Mouse (Mus musculus): Measurements from ENCODE around the gene Nrtn.
A peak's percentile ranks its signal among the peaks of the same experiment; 100 is the strongest.

Nrtn gene

GRCm38 (mm10) chr17:56761991-56762410 lies 4.7 kb upstream of the Nrtn start:
- peak; percentile 86 to 93 for DNase-seq

GRCm38 (mm10) chr17:56761077-56761476 lies 3.7 kb upstream of the Nrtn start:
- DNase-seq, result peak in 1 of 2 experiments; percentile 34

DNA sequence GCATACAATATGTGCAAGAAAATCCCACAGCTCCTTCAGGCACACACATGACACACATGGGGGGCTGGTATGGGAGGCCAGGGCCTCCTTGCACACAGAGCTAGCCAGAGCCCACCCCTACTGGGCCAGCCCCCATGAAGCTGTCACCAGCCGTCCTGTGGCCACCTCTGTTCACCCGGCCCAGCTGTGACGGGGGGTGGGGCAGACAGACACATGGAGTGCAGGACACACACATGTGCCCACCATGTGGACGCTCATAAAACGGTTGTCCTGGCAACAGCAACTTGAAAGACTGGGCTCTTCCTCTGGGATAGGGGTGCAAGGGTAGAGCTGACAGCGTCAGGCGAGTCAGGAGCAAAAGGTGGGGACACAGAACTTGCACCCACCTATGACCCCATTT lies 1.9 kb upstream of the Nrtn start:
- DNase-seq, result no peak

- peak; percentile 52 to 68 for DNase-seq
Measured at GRCm38 (mm10) chr17:56758132-56758531, 802 bp upstream of the Nrtn start.

DNA sequence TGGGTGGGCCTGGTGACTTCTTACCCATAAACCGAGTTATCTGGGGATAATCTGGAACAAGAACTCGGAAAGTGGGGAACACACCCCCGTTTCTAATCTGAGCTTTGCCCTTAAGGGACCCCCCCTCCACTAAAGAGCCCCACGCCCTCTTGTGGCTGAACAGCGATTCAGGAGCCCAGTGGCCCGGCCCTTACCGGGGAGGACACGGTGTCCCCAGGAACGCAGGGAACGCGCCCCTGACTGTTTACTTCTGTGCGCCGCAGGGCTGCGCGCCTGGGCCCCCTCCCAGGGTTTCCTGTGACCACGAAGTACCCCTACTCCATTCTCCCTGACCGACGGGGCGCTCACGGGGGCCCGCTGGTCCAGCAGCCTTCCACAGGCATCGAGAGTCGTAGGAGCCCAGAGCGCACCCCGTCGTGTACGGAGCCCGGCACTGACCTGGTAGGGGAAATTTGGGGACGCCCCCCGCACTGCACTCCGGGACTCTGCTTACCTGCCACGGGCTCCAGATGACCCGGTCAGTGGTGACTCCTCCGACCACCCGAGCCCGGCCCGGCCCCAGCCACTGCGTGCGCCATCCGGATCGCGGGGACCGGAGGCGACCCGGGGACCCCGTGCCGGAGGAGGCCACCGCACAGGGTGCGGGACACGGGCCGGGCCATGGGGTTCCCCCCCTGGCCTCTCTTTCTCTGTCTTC lies 479 bp downstream of the Nrtn start:
- no peak for DNase-seq

DNA sequence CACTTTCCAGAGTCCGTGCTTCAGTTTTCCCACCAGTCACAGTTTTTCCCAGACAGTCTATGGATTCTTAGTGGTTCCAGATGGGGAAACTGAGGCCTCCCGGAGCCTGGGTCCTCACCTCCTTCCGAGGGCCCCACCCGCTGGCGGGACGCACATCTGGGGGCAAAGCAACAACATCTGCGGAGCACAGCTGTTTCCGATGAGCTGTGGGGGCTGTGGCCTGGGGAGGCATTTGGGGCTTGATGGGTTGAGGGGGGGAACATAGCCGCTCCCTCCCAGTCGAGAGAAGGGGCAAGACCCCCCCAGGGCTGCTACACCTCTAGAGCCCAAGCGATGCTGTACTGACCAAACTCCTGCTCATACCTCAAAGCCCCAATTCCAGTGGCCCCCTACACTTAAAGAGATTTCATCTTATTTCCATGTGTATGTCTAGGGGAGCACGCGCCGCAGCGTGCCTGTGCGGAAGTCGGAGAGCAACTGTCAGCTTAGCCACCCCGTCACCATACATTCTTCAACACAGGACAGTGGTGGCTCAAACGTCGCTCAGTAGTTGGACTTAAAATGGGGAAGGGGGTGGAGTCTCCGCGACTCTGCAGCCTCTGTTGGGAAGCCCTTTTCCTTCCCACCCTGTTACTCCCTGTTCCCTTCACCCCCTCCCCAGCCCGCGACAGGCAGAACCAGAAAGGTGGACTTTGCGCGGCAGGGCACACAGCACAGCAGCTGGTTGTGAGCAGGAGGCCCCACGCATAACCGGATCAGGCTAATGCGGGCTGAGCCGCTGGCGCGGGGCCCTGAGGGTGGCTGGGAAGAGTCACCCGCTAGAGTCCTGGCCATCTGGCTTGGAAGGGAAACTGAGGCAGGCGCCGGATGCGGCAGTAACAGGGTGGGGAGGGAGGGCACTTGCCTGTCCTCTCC lies 2.8 kb downstream of the Nrtn start:
- no peak for DNase-seq

DNA sequence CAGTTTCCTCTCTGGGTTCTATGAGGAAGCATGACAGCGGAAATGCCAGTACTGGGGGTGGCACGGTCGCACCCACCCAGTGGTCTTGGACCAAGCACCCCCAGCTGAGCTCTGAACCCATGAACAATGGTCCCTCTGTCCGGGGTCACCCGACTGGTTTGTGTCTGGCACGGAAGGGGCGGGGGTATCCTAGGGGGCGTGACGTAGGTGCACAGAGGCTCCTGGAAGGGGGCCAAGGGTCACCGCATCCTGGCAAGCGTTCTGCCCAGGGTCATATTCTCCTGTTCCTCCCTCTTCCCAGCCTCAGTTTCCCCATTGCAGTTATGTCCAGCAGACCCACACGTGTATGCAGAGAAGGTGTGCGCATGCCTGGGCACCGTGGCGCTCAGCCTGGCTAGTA lies 3.9 kb downstream of the Nrtn start:
- no peak for DNase-seq

GRCm38 (mm10) chr17:56751404-56752072 lies 5.8 kb downstream of the Nrtn start:
- DNase-seq, result no peak

DNA sequence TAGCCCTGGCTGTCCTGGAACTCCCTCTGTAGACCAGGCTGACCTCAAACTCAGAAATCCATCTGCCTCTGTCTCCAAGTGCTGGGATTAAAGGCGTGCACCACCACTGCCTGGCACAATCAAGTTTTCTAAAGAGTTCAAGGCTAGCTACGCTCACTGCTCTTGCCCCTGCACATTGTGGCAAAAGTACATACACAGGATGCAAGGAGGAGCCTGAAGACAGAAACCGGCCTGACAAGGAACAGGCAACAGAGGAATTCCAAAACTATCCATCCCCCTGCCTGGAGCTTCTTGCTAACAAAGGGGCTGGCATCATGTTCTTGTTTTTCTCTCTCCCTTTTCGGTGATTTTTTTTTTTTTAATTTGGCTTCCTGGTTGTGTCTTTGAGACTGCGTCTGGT lies 13.2 kb downstream of the Nrtn start:
- no peak for DNase-seq

DNA sequence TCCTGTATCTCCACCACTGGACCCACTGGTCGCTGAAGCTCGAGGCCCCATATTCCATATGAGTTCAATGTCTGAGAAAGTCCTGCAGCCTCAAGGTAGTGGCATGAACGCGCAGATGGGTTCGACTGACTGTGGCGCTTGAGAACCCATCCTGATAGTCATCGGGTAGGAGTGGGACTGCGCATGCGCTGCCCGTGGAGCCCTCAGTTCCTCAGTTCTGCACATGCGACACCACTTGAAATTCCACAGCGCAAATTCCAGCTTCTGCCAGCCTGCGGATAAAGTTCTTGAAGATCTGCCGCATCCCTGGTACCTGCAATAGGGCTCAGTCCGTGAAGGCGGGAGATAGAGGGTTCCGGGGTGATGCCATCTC lies 16.6 kb downstream of the Nrtn start:
- no peak for DNase-seq

- DNase-seq, result no peak
Measured at GRCm38 (mm10) chr17:56740118-56740787, 17.1 kb downstream of the Nrtn start.

DNA sequence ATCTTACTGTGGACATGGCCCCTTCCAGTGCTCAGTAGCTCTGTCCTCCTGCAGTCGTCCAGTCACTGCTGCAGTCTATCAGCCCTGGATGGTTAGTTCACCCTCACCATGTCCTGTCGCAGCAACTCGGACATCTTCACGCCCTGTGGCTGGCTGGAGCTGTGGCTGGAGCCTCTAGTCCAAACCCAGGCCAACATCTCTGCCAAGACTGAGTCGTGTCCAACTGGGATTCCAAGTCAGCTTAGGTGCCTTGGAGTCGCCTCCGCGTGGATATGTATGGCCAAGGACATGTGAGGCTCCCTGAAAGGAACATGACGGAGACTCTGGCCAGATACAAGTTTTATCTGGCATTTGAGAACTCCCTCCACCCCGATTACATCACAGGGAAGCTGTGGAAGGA lies 19.1 kb downstream of the Nrtn start:
- no peak for DNase-seq

GRCm38 (mm10) chr17:56736534-56736933 lies 20.8 kb downstream of the Nrtn start:
- DNase-seq, result no peak

- DNase-seq, result no peak
Measured at GRCm38 (mm10) chr17:56729656-56730055, 27.7 kb downstream of the Nrtn start.

GRCm38 (mm10) chr17:56729151-56729550 lies 28.2 kb downstream of the Nrtn start:
- DNase-seq, result peak; percentile 40 to 57

DNA sequence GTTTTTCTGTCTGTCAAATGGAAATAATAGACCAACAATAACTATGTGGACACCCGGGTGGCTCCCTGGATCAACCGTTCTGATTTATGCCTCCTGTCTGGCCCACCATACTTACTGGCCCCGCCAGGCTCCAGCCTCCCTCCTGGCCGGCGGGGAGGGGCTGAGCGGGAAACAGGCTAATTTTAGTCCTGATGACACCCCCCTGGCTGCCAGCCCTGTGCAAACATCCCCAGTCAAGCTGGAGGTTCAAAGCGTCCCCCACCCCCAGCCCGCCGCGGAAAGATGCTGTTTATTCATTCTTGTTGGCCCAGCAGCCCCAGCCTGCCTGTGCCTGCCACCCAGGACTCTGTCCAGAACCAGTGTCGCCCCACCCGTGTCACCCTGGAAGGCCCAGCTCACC lies 29.2 kb downstream of the Nrtn start:
- peak in 1 of 2 experiments; percentile 9 for DNase-seq

DNA sequence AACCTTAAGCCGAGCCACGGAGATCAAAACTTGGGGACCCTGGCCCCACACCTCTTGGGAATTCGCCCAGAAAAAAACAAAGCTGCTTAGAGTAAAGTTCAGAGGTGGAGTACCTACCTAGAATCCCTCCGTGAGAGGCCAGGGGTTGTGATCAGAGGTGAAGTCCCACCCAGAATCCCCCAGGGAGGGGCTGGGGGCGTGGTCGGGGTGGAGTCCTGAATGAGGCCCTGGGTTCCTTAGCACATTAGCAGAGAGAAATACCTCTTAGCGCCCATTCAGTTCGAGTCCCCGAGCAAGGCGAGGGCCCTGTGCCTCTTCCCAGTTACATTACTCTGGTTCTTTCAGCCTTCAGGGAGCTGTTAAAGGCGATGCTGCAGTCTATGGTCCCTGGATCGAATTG lies 29.7 kb downstream of the Nrtn start:
- DNase-seq, result no peak

DNA sequence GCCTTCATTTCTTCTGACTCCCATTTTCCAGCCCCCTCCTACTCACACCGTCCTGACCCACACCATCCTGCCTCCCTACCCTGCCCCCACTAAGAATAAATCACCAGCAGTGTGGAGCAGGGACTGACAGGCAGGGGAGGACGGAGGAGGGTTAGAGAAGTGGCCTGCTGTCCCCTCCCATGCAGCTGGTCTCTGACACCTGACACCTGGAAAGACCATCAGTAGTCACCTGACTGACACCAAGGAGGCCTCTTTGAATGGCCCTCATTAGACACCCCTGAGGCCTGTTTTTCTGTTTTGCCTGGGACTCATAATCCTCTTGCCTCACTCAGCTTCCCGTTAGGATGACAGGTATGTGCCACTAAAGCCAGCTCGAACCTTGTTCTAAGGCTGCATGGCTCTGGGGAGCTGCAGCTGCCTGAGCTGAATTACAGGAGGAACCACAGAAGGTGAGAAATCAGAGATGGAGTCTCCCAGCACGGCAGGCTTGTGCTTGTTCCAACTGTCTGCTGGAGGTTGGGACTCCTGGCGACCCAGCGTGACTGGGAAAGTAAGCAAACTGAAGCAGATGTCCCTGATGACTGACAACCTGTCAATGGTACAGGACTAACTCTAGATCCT lies 30.2 kb downstream of the Nrtn start:
- peak in 1 of 2 experiments; percentile 15 for DNase-seq

- DNase-seq, result no peak
Measured at GRCm38 (mm10) chr17:56723419-56724161, 33.7 kb downstream of the Nrtn start.

DNA sequence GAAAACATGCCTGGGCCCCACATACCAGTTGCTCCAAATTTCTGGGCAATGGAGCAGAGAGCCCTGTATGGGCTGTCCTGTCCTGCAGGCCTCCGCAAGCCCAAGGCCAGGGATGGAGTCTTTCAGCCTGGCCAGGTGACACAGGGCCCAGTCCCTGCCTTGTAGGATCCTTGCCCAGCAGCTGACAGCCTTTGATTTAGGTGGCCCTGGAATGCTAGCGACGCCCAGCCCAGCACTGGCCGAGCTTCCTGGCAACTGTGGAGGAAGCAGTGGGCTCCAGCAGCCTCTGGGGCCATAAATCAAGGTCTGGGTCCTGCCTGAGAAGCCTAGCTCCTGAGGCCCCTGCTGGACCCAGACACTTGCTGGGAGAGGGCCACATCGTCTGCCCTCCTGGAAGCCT lies 34.9 kb downstream of the Nrtn start:
- DNase-seq, result no peak

DNA sequence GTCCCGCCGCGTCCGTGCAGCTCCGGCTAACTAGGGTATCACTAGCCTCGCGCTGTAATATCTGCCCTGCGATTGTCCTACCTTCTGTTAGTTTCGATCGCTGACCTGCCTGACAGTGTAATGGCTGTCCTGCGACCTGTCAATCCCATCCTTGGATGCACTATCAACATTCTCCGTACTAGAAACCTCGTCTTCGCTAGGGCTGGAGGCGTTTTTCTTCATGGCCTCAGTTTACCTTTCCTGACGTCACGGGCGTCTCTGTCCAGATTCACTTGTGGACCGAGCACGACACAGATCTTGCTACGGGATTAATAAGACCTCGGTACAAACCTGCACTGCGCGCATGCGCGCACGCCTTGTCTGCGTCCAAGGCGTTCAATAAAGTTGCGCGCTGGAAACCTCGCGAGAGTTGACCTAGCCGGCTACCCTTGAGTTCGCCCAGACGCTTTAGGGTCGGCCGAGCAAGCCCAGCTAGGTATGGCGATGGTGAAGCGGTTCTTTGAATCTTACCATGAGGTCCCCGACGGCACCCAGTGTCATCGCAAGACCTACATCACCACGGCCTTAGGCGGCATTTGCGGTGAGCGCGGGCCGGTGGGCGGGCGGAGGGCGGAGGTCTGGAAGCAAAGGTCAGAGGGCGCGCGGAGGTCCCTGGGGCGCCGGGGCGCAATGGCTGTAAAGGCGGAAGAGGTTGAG lies 39.8 kb downstream of the Nrtn start, which contains the start of the genes Ndufa11 and Vmac:
TSS of gene Ndufa11 (plus strand) at position 405 of the 696 bp plus-strand sequence.
TSS of gene Vmac (minus strand) at position 660 of the 696 bp plus-strand sequence.
- peak; percentile 91 for DNase-seq
